Mouse (Mus musculus) thymus, postnatal 0 days (tissue): ENCODE results near the gene Tmem268. TPM values are rescaled to one million over a fixed set of nuclear protein-coding genes. Genes with fewer than 3 reads are reported as not detected.
A peak's percentile ranks its signal among the peaks of the same experiment; 100 is the strongest.

Experiments
- DNase-seq: peaks from one replicate; pipeline ENCODE4 v3.0.0-alpha.2; 2015; ENCODE audit warnings: low spot score
- polyA plus RNA-seq: library from polyadenylated mRNA; unstranded; fragments of >200 nt; fragmentation: Nextera tagmentation; extraction: Ambion mirVana; gene quantifications from 2 replicates; pipeline ENCODE4 v1.2.1, GENCODE M21; 2015

The Tmem268 gene
- polyA plus RNA-seq: 13.7 and 14.9 TPM in 2 replicates

DNA sequence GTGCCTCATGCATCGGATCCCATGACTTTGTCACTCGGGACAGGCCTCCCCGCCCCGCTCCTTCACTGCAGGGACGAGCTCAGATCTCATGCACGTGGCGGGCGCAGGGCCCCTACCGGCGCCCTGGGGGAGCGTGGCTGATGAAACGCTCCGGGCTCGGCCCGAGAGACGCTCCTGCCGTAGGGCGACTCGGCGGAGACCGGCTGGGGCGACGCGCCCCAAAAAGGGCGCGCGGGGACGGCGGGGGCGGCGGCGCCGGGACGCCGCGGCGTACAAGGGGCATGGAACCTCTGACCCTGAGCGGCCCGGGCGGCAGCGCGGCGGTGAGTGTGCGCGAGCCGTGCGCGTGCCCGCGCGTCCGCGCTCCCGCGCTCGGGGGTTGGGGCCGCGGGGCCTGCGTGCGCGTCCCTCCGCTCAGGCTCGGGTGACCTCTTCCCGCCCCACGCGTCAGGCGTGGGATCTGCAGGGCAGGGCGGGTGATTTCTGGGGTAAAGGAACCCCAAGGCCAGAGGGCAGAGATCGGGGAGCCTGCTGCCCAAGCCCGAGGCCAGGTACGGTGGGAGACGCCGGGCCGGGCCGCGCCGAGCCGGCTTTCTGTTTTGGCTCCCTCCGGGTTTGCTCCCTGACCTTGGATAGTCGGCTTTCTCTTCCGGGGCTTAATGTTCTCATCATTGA is at the start of gene Tmem268:
Gene Tmem268 (plus strand): TSS at position 375 of the 675 bp plus-strand sequence.
- DNase-seq: peak; percentile 85

- no peak for DNase-seq
These were observed 45.7 kb upstream of the Tmem268 start for GRCm38 (mm10) chr4:63512921-63513320.

- no peak for DNase-seq
These were observed 44.1 kb upstream of the Tmem268 start for GRCm38 (mm10) chr4:63514454-63514984.

- DNase-seq: no peak
These were observed 43.6 kb upstream of the Tmem268 start for GRCm38 (mm10) chr4:63515021-63515420.

DNA sequence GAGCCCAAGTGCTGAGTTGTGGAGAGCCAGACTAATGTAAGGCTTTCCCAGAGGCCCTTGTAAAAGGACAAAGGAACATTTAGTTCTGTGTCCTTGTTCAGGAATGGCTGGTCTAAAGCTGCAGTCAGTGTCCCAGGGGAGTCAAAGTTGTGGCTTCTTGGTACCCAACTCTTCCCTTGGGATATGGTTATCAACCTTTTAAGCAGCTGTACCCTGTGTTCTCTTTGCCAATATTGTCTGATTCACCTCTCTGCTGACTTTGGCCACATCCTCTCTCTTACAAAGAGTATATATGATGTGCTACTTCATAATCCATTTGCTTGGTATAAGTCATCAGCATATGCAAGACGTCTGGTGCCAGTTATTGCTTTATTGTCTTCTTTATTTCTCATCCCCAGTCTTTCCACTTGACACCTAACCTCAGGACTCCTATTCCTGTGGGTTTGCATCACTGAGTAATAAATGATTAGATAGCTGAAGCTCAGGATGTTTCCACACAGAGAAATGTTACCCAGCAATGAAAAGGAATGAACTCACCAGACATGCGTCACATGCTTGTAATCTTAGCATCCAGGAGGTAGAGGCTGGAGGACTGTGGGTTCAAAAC is 36.7 kb upstream of the Tmem268 start:
- DNase-seq: no peak

GRCm38 (mm10) chr4:63525514-63525913 is 33.1 kb upstream of the Tmem268 start:
- no peak for DNase-seq

DNA sequence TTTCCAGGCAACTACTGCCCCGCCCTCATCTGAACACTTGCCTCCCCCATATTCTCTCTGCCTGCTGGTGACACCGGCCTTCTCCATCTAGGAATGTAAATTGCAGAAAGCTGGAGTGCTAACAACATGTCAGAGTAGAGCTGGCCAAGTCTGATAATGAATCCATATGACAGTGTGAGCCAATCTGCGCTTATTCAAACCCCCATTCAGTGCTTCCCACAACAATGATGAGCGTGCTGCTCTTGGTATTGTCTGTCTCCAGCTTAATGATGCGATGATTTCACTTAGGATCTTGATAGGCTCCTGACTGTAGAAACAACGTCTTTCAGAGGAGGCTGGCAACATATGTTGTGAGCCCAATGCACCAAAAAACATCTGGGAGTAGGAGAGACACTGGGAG is 29.6 kb upstream of the Tmem268 start:
- DNase-seq: no peak

DNA sequence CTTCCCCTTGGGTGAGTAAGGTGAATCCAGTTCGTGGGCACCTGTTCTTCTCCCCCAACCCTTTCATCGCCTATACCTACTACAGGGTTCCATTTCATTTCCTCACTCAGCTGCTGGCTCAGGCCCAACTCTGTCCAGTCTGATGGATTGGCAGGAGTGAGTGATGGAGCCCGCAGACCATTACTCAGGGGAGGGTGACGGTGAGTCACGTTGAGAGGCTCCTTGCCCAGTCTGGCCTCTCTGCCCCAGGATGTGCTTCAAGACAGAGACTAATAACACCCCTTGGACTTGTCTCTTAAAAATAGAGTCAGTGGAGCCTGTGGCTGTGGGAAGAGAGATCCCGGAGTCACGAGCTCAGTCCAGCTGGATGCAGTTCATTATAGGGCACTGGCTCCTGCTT is 28.2 kb upstream of the Tmem268 start:
- DNase-seq: no peak

GRCm38 (mm10) chr4:63537602-63538001 is 21.0 kb upstream of the Tmem268 start:
- no peak for DNase-seq

- DNase-seq: no peak
These were observed 16.4 kb upstream of the Tmem268 start for GRCm38 (mm10) chr4:63542209-63542608.

DNA sequence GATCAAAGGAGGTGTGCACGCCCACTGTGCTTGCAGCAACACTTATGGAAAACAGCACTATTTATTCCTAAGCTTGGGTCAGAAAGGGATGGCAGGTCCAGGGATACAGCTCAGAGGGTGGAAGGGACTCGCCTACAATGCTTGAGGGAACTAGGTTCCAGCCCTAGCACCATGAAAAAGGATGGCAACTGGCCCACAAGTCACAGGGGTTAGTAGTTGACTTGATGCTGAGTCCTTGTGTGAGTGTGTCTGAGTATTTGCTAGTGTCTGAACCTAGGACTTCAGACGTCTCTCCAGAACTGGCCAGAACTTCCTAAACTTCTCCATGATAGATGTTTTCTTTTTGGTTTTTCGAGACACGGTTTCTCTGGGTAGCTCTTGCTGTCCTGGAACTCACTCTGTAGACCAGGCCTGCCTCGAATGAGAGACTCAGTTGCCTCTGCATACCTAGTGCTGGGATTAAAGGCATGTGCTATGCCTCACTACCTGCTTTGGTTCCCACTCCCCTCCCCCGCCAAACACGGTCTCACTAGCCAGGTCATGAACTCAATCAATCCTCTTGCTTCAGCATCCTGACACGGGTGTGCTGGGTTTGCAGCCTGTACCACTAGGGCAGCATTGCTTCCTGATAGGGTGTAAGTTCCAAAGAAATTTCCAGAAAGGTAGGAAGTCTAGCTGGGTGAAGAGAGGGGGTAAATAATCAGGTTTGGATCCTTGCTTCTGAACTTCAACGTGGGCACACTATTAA is 14.7 kb upstream of the Tmem268 start:
- no peak for DNase-seq

- peak; percentile 95 for DNase-seq
These were observed 13.9 kb upstream of the Tmem268 start, which contains the start of gene Atp6v1g1 for GRCm38 (mm10) chr4:63544494-63545230. Gene Atp6v1g1, plus strand, starts transcription at chr4:63544772.

GRCm38 (mm10) chr4:63545231-63545958 is 13.2 kb upstream of the Tmem268 start:
- DNase-seq: no peak

GRCm38 (mm10) chr4:63546441-63547055 is 12.0 kb upstream of the Tmem268 start:
- DNase-seq: no peak

DNA sequence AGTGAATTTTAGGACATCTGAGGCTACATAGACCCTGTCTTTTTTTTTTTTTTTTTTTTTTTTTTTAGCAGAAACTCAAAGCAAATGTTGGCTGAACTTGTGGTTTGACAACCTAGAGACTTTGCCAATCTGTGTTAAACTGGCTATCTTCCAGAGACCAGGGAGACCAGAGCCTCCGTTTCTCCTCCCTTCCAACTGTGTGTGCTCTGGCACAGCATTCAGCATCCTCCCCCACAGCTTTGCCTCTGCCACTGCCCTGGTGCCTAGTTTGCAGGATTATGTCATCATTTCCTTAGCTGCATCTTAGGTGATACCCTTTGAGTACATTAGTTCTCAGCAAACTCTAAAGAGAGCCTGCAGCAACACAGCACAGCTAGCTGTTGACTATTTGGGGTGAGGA is 10.8 kb upstream of the Tmem268 start:
- no peak for DNase-seq

DNA sequence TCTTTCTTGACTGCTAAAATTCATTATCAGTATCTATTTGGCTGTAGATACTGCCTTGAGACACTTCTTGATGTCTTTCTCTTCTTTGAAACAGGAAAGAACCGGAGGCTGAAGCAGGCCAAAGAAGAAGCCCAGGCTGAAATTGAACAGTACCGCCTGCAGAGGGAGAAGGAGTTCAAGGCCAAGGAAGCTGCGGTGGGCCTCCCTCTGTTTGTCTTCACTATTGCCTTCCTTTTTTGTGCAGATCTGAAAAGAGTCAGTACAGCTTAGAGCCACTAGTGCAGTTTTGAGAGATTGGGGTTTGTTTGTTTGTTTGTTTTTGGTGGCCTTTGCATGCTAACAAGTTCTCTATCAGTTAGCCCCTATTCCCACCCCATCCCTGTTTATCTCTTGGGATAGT is 10.1 kb upstream of the Tmem268 start:
- peak; percentile 35 for DNase-seq

- no peak for DNase-seq
These were observed 7.7 kb upstream of the Tmem268 start for GRCm38 (mm10) chr4:63550908-63551307.

DNA sequence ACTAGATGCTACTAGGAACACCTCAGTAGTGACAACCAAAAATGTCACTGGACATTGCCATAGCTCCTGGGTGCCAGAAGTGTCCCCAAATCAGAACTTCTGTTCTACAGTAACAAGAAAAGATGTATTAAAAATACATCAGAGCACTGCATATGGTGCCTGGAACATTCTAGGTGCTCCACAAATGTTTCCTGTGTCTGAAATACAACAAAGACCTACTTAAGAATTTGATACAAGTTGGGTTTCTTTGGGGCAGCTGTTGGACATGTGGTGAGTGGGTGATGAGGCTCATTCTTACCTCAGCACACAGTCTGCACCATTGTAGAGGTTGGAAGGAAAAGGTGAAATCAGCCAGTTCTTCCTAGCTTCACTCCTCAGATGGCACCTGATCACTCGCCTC is 5.7 kb upstream of the Tmem268 start:
- no peak for DNase-seq

DNA sequence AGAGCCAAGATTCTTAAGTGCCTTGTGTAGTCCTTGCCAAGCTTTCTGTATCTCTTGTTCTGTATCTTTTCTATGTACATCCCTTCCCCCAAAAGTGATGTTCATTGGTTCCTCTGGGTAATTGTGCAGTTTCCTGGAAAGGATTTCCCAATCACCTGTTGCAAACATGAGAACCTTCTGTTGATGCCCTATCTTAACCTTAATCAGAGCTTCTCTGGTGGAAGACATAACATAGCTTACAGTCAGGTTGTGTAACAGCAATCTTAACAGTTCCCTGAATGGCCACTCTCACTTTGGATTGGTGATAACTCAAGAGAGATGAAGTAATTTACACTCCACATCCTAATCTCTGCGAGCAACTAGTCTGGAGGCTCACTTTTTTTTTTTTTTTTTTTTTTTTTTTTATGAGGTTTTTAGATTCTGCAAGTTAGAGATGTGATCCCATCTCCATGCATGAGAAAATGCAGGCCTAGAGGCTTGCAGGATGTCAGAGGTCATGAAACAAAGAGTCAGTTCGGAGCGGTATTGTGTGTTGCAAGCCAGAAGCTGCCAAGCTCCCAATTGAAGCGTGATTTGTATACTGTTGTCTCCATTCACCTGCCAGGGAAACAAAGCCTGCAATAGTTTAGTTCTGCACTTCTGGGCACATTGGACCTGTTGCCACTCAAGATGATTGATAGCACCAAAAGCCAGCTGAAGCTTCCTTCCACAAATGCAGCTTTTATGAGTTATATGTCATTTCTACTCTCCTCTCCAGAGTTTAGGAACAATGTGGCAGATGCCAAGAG is 4.6 kb upstream of the Tmem268 start:
- DNase-seq: no peak
